Mouse (Mus musculus): ENCODE measurements around the gene Gm9573. TPM values are rescaled to one million over a fixed set of nuclear protein-coding genes. Genes with fewer than 3 reads are reported as not detected.

Gene Gm9573
- polyA plus RNA-seq, 1 experiment from 2014 or later, result not detected

- 47% methylated on average over 21 of the region's 21 CpGs for WGBS
- H3K4me1 ChIP-seq (replicated peaks; ENCODE audit: control insufficient read depth, insufficient read depth, low read length), result no peaks in the 10 kb centered on the region
- ATAC-seq (replicated peaks; ENCODE audit: low FRiP score), result no peak
Observed at GRCm38 (mm10) chr17:35590410-35591218, 35.8 kb downstream of the Gm9573 start.

GRCm38 (mm10) chr17:35588387-35588786 is 38.0 kb downstream of the Gm9573 start:
- Histone ChIP-seq H3K4me1 (replicated peaks; ENCODE audit: control insufficient read depth, insufficient read depth, low read length) (no peaks in the 10 kb centered on the region), H3K27ac (ENCODE audit: low read depth, low read length) (no peak overlapping the region), H3K9ac (ENCODE audit: low read depth, low read length) (no peak overlapping the region), H3K4me3 (ENCODE audit: low read depth, low read length) (no peak overlapping the region), H3K36me3 (ENCODE audit: control insufficient read depth, insufficient read depth, low read length) (no peaks in the 10 kb centered on the region), H3K9me3 (ENCODE audit: control insufficient read depth, low read length) (no peaks in the 10 kb centered on the region), H3K27me3 (replicated peaks; ENCODE audit: control insufficient read depth, insufficient read depth, low read length) (0 out of 2 replicates have a peak, but pooled peaks cover 3% of the 10 kb centered on the region), H3K4me2 (no peak overlapping the region)
- ATAC-seq (replicated peaks; ENCODE audit: low FRiP score) (no peak), DNase-seq (ENCODE audit: low spot score) (no peak)
- WGBS, result 37% methylated on average over 4 of the region's 4 CpGs

More at GRCm38 (mm10) chr17:35590410-35591218, 35.8 kb downstream of the Gm9573 start:
- Histone ChIP-seq H3K9me3 (ENCODE audit: control insufficient read depth, low read length) (no peaks in the 10 kb centered on the region), H3K27ac (ENCODE audit: low read depth, low read length) (no peak overlapping the region), H3K4me3 (ENCODE audit: low read depth, low read length) (no peak overlapping the region), H3K36me3 (ENCODE audit: control insufficient read depth, insufficient read depth, low read length) (no peaks in the 10 kb centered on the region), H3K4me2 (no peak overlapping the region), H3K9ac (ENCODE audit: low read depth, low read length) (no peak overlapping the region), H3K27me3 (replicated peaks; ENCODE audit: control insufficient read depth, insufficient read depth, low read length) (0 out of 2 replicates have a peak, but pooled peaks cover under 1% of the 10 kb centered on the region)
- DNase-seq (ENCODE audit: low spot score), result peak; percentile 56

GRCm38 (mm10) chr17:35587291-35587690 is 39.1 kb downstream of the Gm9573 start:
- 0 out of 2 replicates have a peak, but pooled peaks cover 3% of the 10 kb centered on the region for H3K27me3 ChIP-seq (replicated peaks; ENCODE audit: control insufficient read depth, insufficient read depth, low read length)
- WGBS, result 76% methylated on average over 1 of the region's 1 CpGs
- DNase-seq (ENCODE audit: low spot score), result no peak
- H3K4me2 ChIP-seq, result no peak overlapping the region
- H3K36me3 ChIP-seq (ENCODE audit: control insufficient read depth, insufficient read depth, low read length), result no peaks in the 10 kb centered on the region
- no peaks in the 10 kb centered on the region for H3K9me3 ChIP-seq (ENCODE audit: control insufficient read depth, low read length)
- H3K4me1 ChIP-seq (replicated peaks; ENCODE audit: control insufficient read depth, insufficient read depth, low read length), result no peaks in the 10 kb centered on the region
- H3K9ac ChIP-seq (ENCODE audit: low read depth, low read length), result no peak overlapping the region
- H3K4me3 ChIP-seq (ENCODE audit: low read depth, low read length), result no peak overlapping the region
- no peak for ATAC-seq (replicated peaks; ENCODE audit: low FRiP score)
- no peak overlapping the region for H3K27ac ChIP-seq (ENCODE audit: low read depth, low read length)

DNA sequence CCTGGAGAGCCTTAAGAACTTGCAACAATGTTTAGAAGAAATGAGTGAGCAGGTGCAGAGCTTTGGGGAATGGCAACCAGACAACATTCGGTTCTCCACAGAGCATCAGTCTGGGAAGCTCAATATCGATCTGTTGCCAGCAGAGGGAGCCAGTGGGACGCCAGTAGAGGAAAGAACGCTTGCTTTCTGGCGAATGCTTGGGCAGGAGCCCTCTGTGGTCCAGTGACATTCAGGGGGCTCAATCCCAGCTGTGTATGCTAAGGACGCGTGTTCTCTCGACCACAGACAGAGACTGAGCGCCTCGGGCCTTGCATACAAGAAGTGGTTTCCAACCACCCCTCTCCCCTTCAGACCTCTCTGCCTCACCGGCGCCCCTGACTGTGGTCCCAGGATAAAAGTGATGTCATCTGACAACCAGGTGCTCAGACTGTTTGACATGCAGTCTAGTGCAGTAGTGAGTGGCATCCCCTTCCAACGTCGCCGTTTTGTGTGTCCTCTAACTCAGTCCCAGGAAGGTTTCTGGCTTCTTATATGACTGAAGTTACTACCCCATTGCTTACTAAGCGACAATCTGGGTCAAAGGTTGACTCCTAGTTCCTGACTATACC is 42.0 kb downstream of the Gm9573 start:
- Histone ChIP-seq H3K4me3 (ENCODE audit: low read depth, low read length) (no peak overlapping the region), H3K9ac (ENCODE audit: low read depth, low read length) (no peak overlapping the region), H3K9me3 (ENCODE audit: control insufficient read depth, low read length) (no peaks in the 10 kb centered on the region), H3K27ac (ENCODE audit: low read depth, low read length) (no peak overlapping the region), H3K4me1 (replicated peaks; ENCODE audit: control insufficient read depth, insufficient read depth, low read length) (no peaks in the 10 kb centered on the region), H3K36me3 (ENCODE audit: control insufficient read depth, insufficient read depth, low read length) (no peaks in the 10 kb centered on the region), H3K27me3 (replicated peaks; ENCODE audit: control insufficient read depth, insufficient read depth, low read length) (0 out of 2 replicates have a peak, but pooled peaks cover 3% of the 10 kb centered on the region), H3K4me2 (no peak overlapping the region)
- ATAC-seq (replicated peaks; ENCODE audit: low FRiP score) (no peak), DNase-seq (ENCODE audit: low spot score) (no peak)
- 19% methylated on average over 16 of the region's 16 CpGs for WGBS

DNA sequence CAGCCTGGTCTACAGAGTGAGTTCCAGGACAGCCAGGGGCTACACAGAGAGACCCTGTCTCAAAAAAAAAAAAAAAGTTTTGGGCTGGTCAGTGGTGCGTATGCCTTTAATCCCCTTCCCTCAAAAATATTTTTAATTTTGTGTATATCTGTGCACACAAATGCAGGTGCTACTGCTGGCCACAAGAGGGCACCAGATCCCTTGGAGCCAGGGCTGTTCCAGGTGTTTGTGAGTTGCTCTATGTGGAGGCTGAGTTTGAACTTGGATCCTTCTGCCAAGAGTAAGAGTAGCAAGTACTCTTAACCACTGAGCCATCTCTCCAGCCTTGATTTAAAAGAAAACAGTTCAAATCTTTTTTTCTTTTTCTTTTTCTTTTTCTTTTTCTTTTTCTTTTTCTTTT is 43.5 kb downstream of the Gm9573 start:
- Histone ChIP-seq H3K4me2 (no peak overlapping the region), H3K4me3 (ENCODE audit: low read depth, low read length) (no peak overlapping the region), H3K4me1 (replicated peaks; ENCODE audit: control insufficient read depth, insufficient read depth, low read length) (no peaks in the 10 kb centered on the region), H3K27me3 (replicated peaks; ENCODE audit: control insufficient read depth, insufficient read depth, low read length) (peaks cover 3% of the 10 kb centered on the region; the same call in 1 of the 2 replicates), H3K9ac (ENCODE audit: low read depth, low read length) (no peak overlapping the region), H3K9me3 (ENCODE audit: control insufficient read depth, low read length) (0 out of 2 replicates have a peak, but pooled peaks cover 3% of the 10 kb centered on the region), H3K27ac (ENCODE audit: low read depth, low read length) (no peak overlapping the region), H3K36me3 (ENCODE audit: control insufficient read depth, insufficient read depth, low read length) (no peaks in the 10 kb centered on the region)
- 84% methylated on average over 1 of the region's 1 CpGs for WGBS
- ATAC-seq (replicated peaks; ENCODE audit: low FRiP score) (no peak), DNase-seq (ENCODE audit: low spot score) (no peak)

GRCm38 (mm10) chr17:35578211-35578610 is 48.2 kb downstream of the Gm9573 start:
- H3K9me3 ChIP-seq (ENCODE audit: control insufficient read depth, low read length), result 0 out of 2 replicates have a peak, but pooled peaks cover 3% of the 10 kb centered on the region
- no peak overlapping the region for H3K4me2 ChIP-seq
- ATAC-seq (replicated peaks; ENCODE audit: low FRiP score) (no peak), DNase-seq (ENCODE audit: low spot score) (peak; percentile 57)
- no peaks in the 10 kb centered on the region for H3K36me3 ChIP-seq (ENCODE audit: control insufficient read depth, insufficient read depth, low read length)
- no peak overlapping the region for H3K27ac ChIP-seq (ENCODE audit: low read depth, low read length)
- no peak overlapping the region for H3K4me3 ChIP-seq (ENCODE audit: low read depth, low read length)
- WGBS, result 20% methylated on average over 6 of the region's 6 CpGs
- no peak overlapping the region for H3K9ac ChIP-seq (ENCODE audit: low read depth, low read length)
- peaks cover 16% of the 10 kb centered on the region for H3K27me3 ChIP-seq (replicated peaks; ENCODE audit: control insufficient read depth, insufficient read depth, low read length)
- H3K4me1 ChIP-seq (replicated peaks; ENCODE audit: control insufficient read depth, insufficient read depth, low read length), result no peaks in the 10 kb centered on the region

GRCm38 (mm10) chr17:35571477-35571876 is 55.0 kb downstream of the Gm9573 start:
- no peak overlapping the region for H3K4me2 ChIP-seq
- 90% methylated on average over 7 of the region's 7 CpGs for whole genome bisulfite sequencing
- H3K4me1 ChIP-seq (replicated peaks; ENCODE audit: control insufficient read depth, insufficient read depth, low read length), result no peaks in the 10 kb centered on the region
- no peaks in the 10 kb centered on the region for H3K36me3 ChIP-seq (ENCODE audit: control insufficient read depth, insufficient read depth, low read length)
- H3K9ac ChIP-seq (ENCODE audit: low read depth, low read length), result no peak overlapping the region
- H3K9me3 ChIP-seq (ENCODE audit: control insufficient read depth, low read length), result no peaks in the 10 kb centered on the region
- ATAC-seq (replicated peaks; ENCODE audit: low FRiP score), result no peak
- no peak overlapping the region for H3K4me3 ChIP-seq (ENCODE audit: low read depth, low read length)
- no peak for DNase-seq (ENCODE audit: low spot score)
- no peak overlapping the region for H3K27ac ChIP-seq (ENCODE audit: low read depth, low read length)
- peaks cover 43% of the 10 kb centered on the region for H3K27me3 ChIP-seq (replicated peaks; ENCODE audit: control insufficient read depth, insufficient read depth, low read length)

GRCm38 (mm10) chr17:35570836-35571235 is 55.6 kb downstream of the Gm9573 start:
- Histone ChIP-seq H3K4me3 (ENCODE audit: low read depth, low read length) (no peak overlapping the region), H3K9ac (ENCODE audit: low read depth, low read length) (no peak overlapping the region), H3K27ac (ENCODE audit: low read depth, low read length) (no peak overlapping the region), H3K27me3 (replicated peaks; ENCODE audit: control insufficient read depth, insufficient read depth, low read length) (peaks cover 38% of the 10 kb centered on the region), H3K9me3 (ENCODE audit: control insufficient read depth, low read length) (no peaks in the 10 kb centered on the region), H3K4me2 (no peak overlapping the region), H3K4me1 (replicated peaks; ENCODE audit: control insufficient read depth, insufficient read depth, low read length) (no peaks in the 10 kb centered on the region), H3K36me3 (ENCODE audit: control insufficient read depth, insufficient read depth, low read length) (no peaks in the 10 kb centered on the region)
- ATAC-seq (replicated peaks; ENCODE audit: low FRiP score), result no peak
- DNase-seq (ENCODE audit: low spot score), result no peak
- WGBS, result 80% methylated on average over 14 of the region's 14 CpGs
